Mouse (Mus musculus) CD4-positive helper T cell, adult 2 months (primary cell): Measurements from ENCODE around the gene Kmt2e.

Experiments
- DNase-seq: peaks from one replicate; pipeline ENCODE4 v3.0.0-alpha.2; 2012; ENCODE audit warnings: low read depth, missing footprints, low spot score

Kmt2e gene

GRCm38 (mm10) chr5:23410040-23410717, 24.1 kb upstream of the Kmt2e start:
- no peak for DNase-seq

- no peak for DNase-seq
Observed at GRCm38 (mm10) chr5:23410718-23411101, 23.5 kb upstream of the Kmt2e start.

- no peak for DNase-seq
Observed at GRCm38 (mm10) chr5:23411640-23412039, 22.6 kb upstream of the Kmt2e start.

- DNase-seq, result peak; percentile 15
Observed at GRCm38 (mm10) chr5:23412247-23412948, 21.8 kb upstream of the Kmt2e start.

- DNase-seq, result no peak
Observed at GRCm38 (mm10) chr5:23413058-23413457, 21.2 kb upstream of the Kmt2e start.

- DNase-seq, result peak; percentile 70
Observed at GRCm38 (mm10) chr5:23413575-23414470, 20.4 kb upstream of the Kmt2e start.

GRCm38 (mm10) chr5:23414490-23415126, 19.6 kb upstream of the Kmt2e start:
- DNase-seq, result no peak

- peak; percentile 85 for DNase-seq
Observed at GRCm38 (mm10) chr5:23415571-23416285, 18.5 kb upstream of the Kmt2e start.

- no peak for DNase-seq
Observed at GRCm38 (mm10) chr5:23416286-23416643, 18.0 kb upstream of the Kmt2e start.

GRCm38 (mm10) chr5:23417716-23418115, 16.5 kb upstream of the Kmt2e start:
- DNase-seq, result peak; percentile 41

- DNase-seq, result peak; percentile 96
Observed at GRCm38 (mm10) chr5:23418147-23418781, 16.0 kb upstream of the Kmt2e start.

GRCm38 (mm10) chr5:23418797-23419595, 15.2 kb upstream of the Kmt2e start:
- peak; percentile 22 for DNase-seq

- DNase-seq, result peak; percentile 45
Observed at GRCm38 (mm10) chr5:23419616-23420170, 14.5 kb upstream of the Kmt2e start.

GRCm38 (mm10) chr5:23420410-23420809, 13.8 kb upstream of the Kmt2e start:
- DNase-seq, result no peak

GRCm38 (mm10) chr5:23421440-23421839, 12.8 kb upstream of the Kmt2e start:
- no peak for DNase-seq

GRCm38 (mm10) chr5:23423036-23423435, 11.2 kb upstream of the Kmt2e start:
- no peak for DNase-seq

GRCm38 (mm10) chr5:23427501-23427900, 6.7 kb upstream of the Kmt2e start:
- no peak for DNase-seq

- peak; percentile 39 for DNase-seq
Observed at GRCm38 (mm10) chr5:23431070-23431864, 3.0 kb upstream of the Kmt2e start.
